Mouse (Mus musculus) liver, embryonic 14.5 days (tissue): Measurements from ENCODE around the gene Pcyt1a.

Source experiments
- CTCF ChIP-seq: IDR thresholded peaks from 2 replicates; pipeline ENCODE4 v1.5.1; 2016; ENCODE audit warnings: antibody characterized with exemption, low read depth, control low read depth
- EP300 ChIP-seq: IDR thresholded peaks from 2 replicates; pipeline ENCODE4 v1.6.1; 2016; ENCODE audit warnings: antibody characterized with exemption, low read depth

DNA sequence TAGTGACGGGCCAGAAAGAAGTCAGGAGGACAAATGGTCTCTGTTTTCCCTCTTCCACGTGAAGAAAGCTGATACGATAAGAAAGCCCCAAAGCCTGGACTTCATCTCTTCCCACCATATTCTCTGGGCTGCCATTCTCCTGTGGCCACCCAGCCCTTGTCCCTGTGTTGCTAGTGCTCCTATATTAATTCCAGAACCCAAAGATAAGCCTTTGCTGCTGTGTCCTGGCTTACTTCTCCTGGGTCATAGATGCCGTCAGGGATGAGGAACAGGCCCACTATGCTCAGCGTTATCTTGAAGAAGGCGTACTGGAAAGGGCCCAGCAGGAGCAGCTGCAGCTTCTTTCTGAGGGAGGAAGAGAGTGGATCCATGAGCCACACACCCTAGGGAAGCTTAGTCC, 46.6 kb downstream of the Pcyt1a start:
- TF ChIP-seq CTCF (no peak), EP300 (no peak)
